Mouse (Mus musculus) adrenal gland, adult 8-10 months (tissue): ENCODE results near the gene Med4. TPM values are rescaled to one million over a fixed set of nuclear protein-coding genes. Genes with fewer than 3 reads are reported as not detected.
"Not testable (repeated sequence)": the region's sequence is repeated elsewhere in the genome, so short reads cannot be mapped to it uniquely, and the experiment has no call there.

Source experiments
- DNase-seq: peaks from one replicate; pipeline ENCODE4 v3.0.0; 2022
- total RNA-seq, 4 experiments: library from RNA; stranded (reverse); gene quantifications; 2 replicates each; pipeline ENCODE4 v1.2.4; 2022

Gene Med4
- total RNA-seq, 4 experiments from 2014 or later: 23.1 to 29.5 (median 26.1) TPM

- peak; percentile 32 for DNase-seq
Observed at GRCm38 (mm10) chr14:73502591-73503184, 7.1 kb upstream of the Med4 start.

- no peak for DNase-seq
Observed at GRCm38 (mm10) chr14:73503237-73503933, 6.4 kb upstream of the Med4 start.

GRCm38 (mm10) chr14:73506283-73506682, 3.5 kb upstream of the Med4 start:
- no peak for DNase-seq

GRCm38 (mm10) chr14:73507200-73507599, 2.6 kb upstream of the Med4 start:
- no peak for DNase-seq

GRCm38 (mm10) chr14:73507702-73508376, 2.0 kb upstream of the Med4 start:
- no peak for DNase-seq

GRCm38 (mm10) chr14:73508630-73509395, 1.0 kb upstream of the Med4 start:
- DNase-seq: no peak

- DNase-seq: no peak
Observed at GRCm38 (mm10) chr14:73524136-73524535, 14.3 kb downstream of the Med4 start.

- DNase-seq: peak; percentile 89
Observed at GRCm38 (mm10) chr14:73524766-73525448, 15.1 kb downstream of the Med4 start, which contains the start of gene Sucla2. Sucla2 (plus strand) TSS chr14:73525319.

GRCm38 (mm10) chr14:73528661-73529060, 18.8 kb downstream of the Med4 start:
- not testable (repeated sequence) for DNase-seq

- DNase-seq: no peak
Observed at GRCm38 (mm10) chr14:73533755-73534465, 24.1 kb downstream of the Med4 start.

GRCm38 (mm10) chr14:73535641-73536040, 25.8 kb downstream of the Med4 start:
- no peak for DNase-seq

GRCm38 (mm10) chr14:73543781-73544180, 34.0 kb downstream of the Med4 start:
- no peak for DNase-seq

GRCm38 (mm10) chr14:73547034-73547433, 37.2 kb downstream of the Med4 start:
- DNase-seq: no peak

GRCm38 (mm10) chr14:73548051-73548450, 38.2 kb downstream of the Med4 start, which contains the start of gene Nudt15:
Nudt15 (minus strand) TSS chr14:73548242.
- DNase-seq: no peak

GRCm38 (mm10) chr14:73550291-73550690, 40.5 kb downstream of the Med4 start:
- DNase-seq: no peak

- no peak for DNase-seq
Observed at GRCm38 (mm10) chr14:73550732-73551131, 40.9 kb downstream of the Med4 start.

GRCm38 (mm10) chr14:73551164-73551563, 41.3 kb downstream of the Med4 start:
- DNase-seq: no peak

GRCm38 (mm10) chr14:73552341-73553121, 42.7 kb downstream of the Med4 start:
- peak; percentile 89 for DNase-seq

- DNase-seq: no peak
Observed at GRCm38 (mm10) chr14:73553122-73553696, 43.4 kb downstream of the Med4 start.
